In genomic region chr5:113807712-113808111, GRCm38 (mm10) we compare ENCODE assay signal across 18 mouse cellular contexts. TPM values are rescaled to one million over a fixed set of nuclear protein-coding genes. Genes with fewer than 3 reads are reported as not detected.
DNase-seq lines count a peak whose midpoint lies in the region; ATAC-seq and TF ChIP-seq lines count a peak whose summit lies in the region.
"Had no signal": no experiment of that assay in that cellular context is flagged by ENCODE, and none has a peak within 500 bp of the region (broad histone marks: within the 10 kb centered on the region; RNA-seq: fewer than 3 reads in every experiment).

No protein-coding gene starts in this region.

- no peaks in the 10 kb centered on the region for H3K27me3 ChIP-seq in heart, embryonic 14.5 days (ENCODE audit: control insufficient read depth, insufficient read depth, low read length)
- H3K27me3 ChIP-seq in lung, embryonic 16.5 days (ENCODE audit: control insufficient read depth, insufficient read depth, low read depth, low read length): no peaks in the 10 kb centered on the region
- H3K27me3 ChIP-seq in embryonic facial prominence, embryonic 15.5 days: no peaks in the 10 kb centered on the region
- no peaks in the 10 kb centered on the region for H3K27me3 ChIP-seq in limb, embryonic 14.5 days (ENCODE audit: control insufficient read depth, insufficient read depth, low read length)

- no peak overlapping the region; the same call in 1 of the 2 replicates for H3K9ac ChIP-seq in heart, embryonic 14.5 days (ENCODE audit: low read length)
- H3K9ac ChIP-seq in lung, embryonic 16.5 days (ENCODE audit: low read length): no peak overlapping the region
- no peak overlapping the region for H3K9ac ChIP-seq in embryonic facial prominence, embryonic 15.5 days
- H3K9ac ChIP-seq in limb, embryonic 14.5 days (ENCODE audit: low read depth, low read length, severe bottlenecking): no peak overlapping the region

- 0 out of 2 replicates have a peak, but pooled peaks cover 3% of the 10 kb centered on the region for H3K9me3 ChIP-seq in heart, embryonic 14.5 days (ENCODE audit: control insufficient read depth, low read length)
- no peaks in the 10 kb centered on the region for H3K9me3 ChIP-seq in lung, embryonic 16.5 days (ENCODE audit: control insufficient read depth, low read length)
- H3K9me3 ChIP-seq in embryonic facial prominence, embryonic 15.5 days (replicated peaks): no peaks in the 10 kb centered on the region
- H3K9me3 ChIP-seq in limb, embryonic 14.5 days (ENCODE audit: control insufficient read depth, low read length): peaks cover 9% of the 10 kb centered on the region
- H3K9me3 ChIP-seq: megakaryocyte, embryonic 14.5 days had no signal

- no peaks in the 10 kb centered on the region for H3K36me3 ChIP-seq in heart, embryonic 14.5 days (ENCODE audit: control insufficient read depth, insufficient read depth, low read length)
- H3K36me3 ChIP-seq in lung, embryonic 16.5 days (ENCODE audit: control insufficient read depth, insufficient read depth, low read length): no peaks in the 10 kb centered on the region
- no peaks in the 10 kb centered on the region for H3K36me3 ChIP-seq in embryonic facial prominence, embryonic 15.5 days
- no peaks in the 10 kb centered on the region for H3K36me3 ChIP-seq in limb, embryonic 14.5 days (ENCODE audit: control insufficient read depth, insufficient read depth, low read length)

- no peak overlapping the region for H3K4me2 ChIP-seq in heart, embryonic 14.5 days (ENCODE audit: low read length)
- no peak overlapping the region for H3K4me2 ChIP-seq in lung, embryonic 16.5 days (ENCODE audit: low read depth, low read length)
- no peak overlapping the region for H3K4me2 ChIP-seq in embryonic facial prominence, embryonic 15.5 days (replicated peaks)
- H3K4me2 ChIP-seq in limb, embryonic 14.5 days (replicated peaks; ENCODE audit: low read depth, low read length, severe bottlenecking): no peak overlapping the region; the same call in 1 of the 2 replicates

- H3K27ac ChIP-seq in heart, embryonic 14.5 days (replicated peaks in 1 of 2; ENCODE audit: control insufficient read depth in 1 of 2, insufficient read depth in 1 of 2, low read depth in 2 of 2, low read length in 2 of 2): no peak overlapping the region
- peak overlapping the region; percentile 72 for H3K27ac ChIP-seq in lung, embryonic 16.5 days (ENCODE audit: low read length)
- H3K27ac ChIP-seq in embryonic facial prominence, embryonic 15.5 days (replicated peaks): peak overlapping the region; percentile 75
- H3K27ac ChIP-seq in limb, embryonic 14.5 days (replicated peaks; ENCODE audit: low read depth, low read length): no peak overlapping the region
- H3K27ac ChIP-seq: gastrocnemius, adult 2 months had no signal

- TF ChIP-seq POLR2A in limb, embryonic 14.5 days (IDR thresholded peaks at IDR 0.05; ENCODE audit: borderline replicate concordance, extremely low read depth, insufficient read depth, insufficient read length): no peak

- intact Hi-C loops in left cerebral cortex, postnatal 14 days (cut with DNase I): no loop called here

- ATAC-seq in heart, embryonic 14.5 days (ENCODE audit: insufficient number of reproducible peaks, insufficient read depth, low FRiP score, low read depth): 0 out of 2 replicates have a peak, but pooled peaks have one; percentile 7
- no peak; the same call in 1 of the 2 replicates for ATAC-seq in lung, embryonic 16.5 days (ENCODE audit: low read depth)
- ATAC-seq in embryonic facial prominence, embryonic 15.5 days (ENCODE audit: insufficient number of reproducible peaks, low FRiP score, low TSS enrichment, low read depth): no peak
- ATAC-seq in limb, embryonic 14.5 days (ENCODE audit: low FRiP score, low read depth): peak; percentile 18; the same call in 1 of the 2 replicates
- ATAC-seq: forebrain, embryonic 16.5 days; hindbrain, embryonic 16.5 days had no signal

- H3K4me1 ChIP-seq in heart, embryonic 14.5 days (ENCODE audit: control insufficient read depth in 2 of 2, insufficient read depth in 2 of 2, low read length in 2 of 2): peaks cover 2 to 5% of the 10 kb centered on the region in 2 experiments
- H3K4me1 ChIP-seq in lung, embryonic 16.5 days (replicated peaks; ENCODE audit: control insufficient read depth, insufficient read depth, low read length): peaks cover 19% of the 10 kb centered on the region
- peaks cover 32% of the 10 kb centered on the region for H3K4me1 ChIP-seq in embryonic facial prominence, embryonic 15.5 days
- H3K4me1 ChIP-seq in limb, embryonic 14.5 days (ENCODE audit: control insufficient read depth, insufficient read depth, low read length): peaks cover 30% of the 10 kb centered on the region

- H3K4me3 ChIP-seq in heart, embryonic 14.5 days (ENCODE audit: control insufficient read depth in 1 of 2, insufficient read depth in 1 of 2, low read depth in 1 of 2, low read length in 2 of 2): no peak overlapping the region
- no peak overlapping the region for H3K4me3 ChIP-seq in lung, embryonic 16.5 days (ENCODE audit: low read length)
- no peak overlapping the region for H3K4me3 ChIP-seq in embryonic facial prominence, embryonic 15.5 days (replicated peaks)
- H3K4me3 ChIP-seq in limb, embryonic 14.5 days (replicated peaks; ENCODE audit: low read length): no peak overlapping the region
- H3K4me3 ChIP-seq: erythroblast, embryonic 14.5 days; gastrocnemius, adult 2 months; megakaryocyte, embryonic 14.5 days had no signal

- no peak for DNase-seq in heart, adult 18-20 months
- no peak for DNase-seq in lung, adult 18-20 months
- DNase-seq in limb, embryonic 14.5 days (ENCODE audit: low spot score): no peak
- no peak for DNase-seq in adrenal gland, postnatal 25 days
- DNase-seq in left cerebral cortex, postnatal 14 days (ENCODE audit: low spot score in 2 of 2): no peak
- DNase-seq: adrenal gland, postnatal 14 days; cerebellum, adult 18-20 months; gastrocnemius, adult 2 months; kidney, adult 9 months; layer of hippocampus, postnatal 36 days; thymus, postnatal 14 days had no signal

- 30% methylated on average over 9 of the region's 9 CpGs for WGBS in heart, embryonic 14.5 days
- WGBS in lung, embryonic 16.5 days: 43% methylated on average over 9 of the region's 9 CpGs
- WGBS in embryonic facial prominence, embryonic 15.5 days: 30% methylated on average over 9 of the region's 9 CpGs
- WGBS in limb, embryonic 14.5 days: 11% methylated on average over 9 of the region's 9 CpGs

RNA-seq across cellular contexts. Expression of gene Tmem119, which starts 7.4 kb away (rescaled TPM):
- 6.1 and 7.8 TPM in 2 replicates for polyA plus RNA-seq in heart, embryonic 14.5 days (2014; fragmentation: Nextera tagmentation; extraction: Ambion mirVana)
- total RNA-seq in heart, adult 18-20 months (2021): 1 to 10 TPM; 2.7 to 5.1 TPM
- polyA plus RNA-seq in lung, embryonic 16.5 days (2015; fragmentation: Nextera tagmentation; extraction: Ambion mirVana): 49.9 and 51.1 TPM in 2 replicates
- 197 and 220 TPM in 2 replicates for polyA plus RNA-seq in embryonic facial prominence, embryonic 15.5 days (2015; fragmentation: Nextera tagmentation; extraction: Ambion mirVana)
- polyA plus RNA-seq in limb, embryonic 14.5 days (2012; rRNA removed): 86.0 and 118 TPM in 2 replicates
- 107 and 117 TPM in 2 replicates for polyA plus RNA-seq in limb, embryonic 14.5 days (2014; fragmentation: Nextera tagmentation; extraction: Ambion mirVana)
- total RNA-seq in adrenal gland, postnatal 25 days (2021): 5.4 and 7.7 TPM in 2 replicates
- 10 to 100 TPM; 19.4 to 24.7 TPM for total RNA-seq in left cerebral cortex, postnatal 14 days (2021)

RNA-seq across cellular contexts. Expression of gene Selplg, which starts 24.7 kb away (rescaled TPM):
- 2.3 and 3.1 TPM in 2 replicates for polyA plus RNA-seq in heart, embryonic 14.5 days (2014; fragmentation: Nextera tagmentation; extraction: Ambion mirVana)
- total RNA-seq in heart, adult 18-20 months (2021): 1 to 10 TPM; 4.4 to 7.3 TPM
- 7.4 and 9.5 TPM in 2 replicates for polyA plus RNA-seq in lung, embryonic 16.5 days (2015; fragmentation: Nextera tagmentation; extraction: Ambion mirVana)
- polyA plus RNA-seq in embryonic facial prominence, embryonic 15.5 days (2015; fragmentation: Nextera tagmentation; extraction: Ambion mirVana): 5.3 TPM in 2 replicates
- 4.0 and 4.6 TPM in 2 replicates for polyA plus RNA-seq in limb, embryonic 14.5 days (2012; rRNA removed)
- polyA plus RNA-seq in limb, embryonic 14.5 days (2014; fragmentation: Nextera tagmentation; extraction: Ambion mirVana): 4.9 and 5.4 TPM in 2 replicates
- total RNA-seq in adrenal gland, postnatal 25 days (2021): 1.5 and 3.3 TPM in 2 replicates
- 10 to 100 TPM; 25.9 to 27.2 TPM for total RNA-seq in left cerebral cortex, postnatal 14 days (2021)

RNA-seq across cellular contexts. Expression of gene Iscu, which starts 35.2 kb away (rescaled TPM):
- 128 and 132 TPM in 2 replicates for polyA plus RNA-seq in heart, embryonic 14.5 days (2014; fragmentation: Nextera tagmentation; extraction: Ambion mirVana)
- total RNA-seq in heart, adult 18-20 months (2021): 100 to 1,000 TPM; 207 to 210 TPM
- polyA plus RNA-seq in lung, embryonic 16.5 days (2015; fragmentation: Nextera tagmentation; extraction: Ambion mirVana): 104 and 114 TPM in 2 replicates
- 102 and 106 TPM in 2 replicates for polyA plus RNA-seq in embryonic facial prominence, embryonic 15.5 days (2015; fragmentation: Nextera tagmentation; extraction: Ambion mirVana)
- 80.8 and 85.4 TPM in 2 replicates for polyA plus RNA-seq in limb, embryonic 14.5 days (2012; rRNA removed)
- polyA plus RNA-seq in limb, embryonic 14.5 days (2014; fragmentation: Nextera tagmentation; extraction: Ambion mirVana): 102 and 106 TPM in 2 replicates
- 708 and 898 TPM in 2 replicates for total RNA-seq in adrenal gland, postnatal 25 days (2021)
- total RNA-seq in left cerebral cortex, postnatal 14 days (2021): 10 to 100 TPM; 90.4 to 97.0 TPM

RNA-seq across cellular contexts. Expression of gene Sart3, which starts 35.4 kb away (rescaled TPM):
- 25.9 and 27.7 TPM in 2 replicates for polyA plus RNA-seq in heart, embryonic 14.5 days (2014; fragmentation: Nextera tagmentation; extraction: Ambion mirVana)
- 10 to 100 TPM in 1 of 2 experiments, 1 to 10 TPM in 1; 9.9 to 11.3 TPM for total RNA-seq in heart, adult 18-20 months (2021)
- 40.6 and 42.5 TPM in 2 replicates for polyA plus RNA-seq in lung, embryonic 16.5 days (2015; fragmentation: Nextera tagmentation; extraction: Ambion mirVana)
- 47.9 and 48.0 TPM in 2 replicates for polyA plus RNA-seq in embryonic facial prominence, embryonic 15.5 days (2015; fragmentation: Nextera tagmentation; extraction: Ambion mirVana)
- 56.8 and 57.3 TPM in 2 replicates for polyA plus RNA-seq in limb, embryonic 14.5 days (2012; rRNA removed)
- polyA plus RNA-seq in limb, embryonic 14.5 days (2014; fragmentation: Nextera tagmentation; extraction: Ambion mirVana): 41.7 and 45.8 TPM in 2 replicates
- total RNA-seq in adrenal gland, postnatal 25 days (2021): 45.0 and 50.7 TPM in 2 replicates
- total RNA-seq in left cerebral cortex, postnatal 14 days (2021): 10 to 100 TPM; 30.3 to 32.1 TPM

Comparison
In these comparisons a context has a peak if more than half of its experiments do, and no peak if none do; other contexts are left out.
1. ATAC-seq: peak in heart, embryonic 14.5 days (single experiment) and limb, embryonic 14.5 days (single experiment); none in lung, embryonic 16.5 days (single experiment) and embryonic facial prominence, embryonic 15.5 days (single experiment).
2. H3K27ac ChIP-seq: peak in lung, embryonic 16.5 days (single experiment) and embryonic facial prominence, embryonic 15.5 days (single experiment); none in heart, embryonic 14.5 days (0 of 2) and limb, embryonic 14.5 days (single experiment).